In the genomic region with DNA sequence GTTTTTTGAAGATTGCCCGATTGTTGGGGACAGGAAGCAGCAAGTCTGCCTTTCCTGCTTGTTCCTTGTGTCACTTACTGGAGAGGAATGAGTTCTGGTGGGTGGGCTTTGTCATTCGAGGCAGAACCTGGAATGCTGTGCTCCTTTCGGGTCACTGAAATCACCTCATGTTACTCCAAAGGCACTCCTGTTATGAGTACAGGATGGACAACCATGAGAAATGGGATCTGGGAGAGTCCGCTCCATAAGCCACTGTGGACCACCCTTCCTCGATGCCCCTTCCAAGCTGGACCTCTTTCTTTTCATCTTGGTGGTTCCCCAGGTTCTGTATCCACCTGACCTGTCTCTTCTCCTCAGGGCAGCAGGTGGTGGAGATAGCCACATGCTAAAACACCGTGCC, we compare ENCODE assay signal across 21 mouse cellular contexts. TPM values are rescaled to one million over a fixed set of nuclear protein-coding genes. Genes with fewer than 3 reads are reported as not detected.
"Had no signal": no experiment of that assay in that cellular context is flagged by ENCODE, and none has a peak within 500 bp of the region (broad histone marks: within the 10 kb centered on the region; RNA-seq: fewer than 3 reads in every experiment).

No protein-coding gene starts in this region.

- H3K27ac ChIP-seq: limb, embryonic 15.5 days; liver, embryonic 12.5 days; midbrain, embryonic 13.5 days; neural tube, embryonic 12.5 days had no signal

- H3K36me3 ChIP-seq: limb, embryonic 15.5 days; liver, embryonic 12.5 days; midbrain, embryonic 13.5 days; neural tube, embryonic 12.5 days had no signal

- H3K9ac ChIP-seq: limb, embryonic 15.5 days; liver, embryonic 12.5 days; lung, embryonic 14.5 days; midbrain, embryonic 13.5 days; neural tube, embryonic 12.5 days had no signal

- DNase-seq: kidney, adult 11 months; kidney, adult 9 months; kidney, postnatal 10 days; left cerebral cortex, postnatal 4 days; lung, embryonic 14.5 days; lung, postnatal 10 days; lung, postnatal 4 days; right cerebral cortex, postnatal 14 days; thymus, postnatal 36 days had no signal

- H3K4me1 ChIP-seq: liver, embryonic 12.5 days had no signal

- H3K9me3 ChIP-seq: limb, embryonic 15.5 days; liver, embryonic 12.5 days; midbrain, embryonic 13.5 days; neural tube, embryonic 12.5 days had no signal

- ATAC-seq: liver, embryonic 12.5 days had no signal

RNA-seq across cellular contexts. Expression of a gene that starts 2.5 kb away (rescaled TPM):
- total RNA-seq: layer of hippocampus, adult 8-10 months; left cerebral cortex, postnatal 10 days; left cerebral cortex, postnatal 4 days; megakaryocyte, adult 5-6 weeks; neutrophil, adult 5-6 weeks had no signal
- polyA plus RNA-seq: liver, embryonic 12.5 days; liver, embryonic 16.5 days; midbrain, postnatal 0 days; small intestine, adult 2 months; stomach, embryonic 16.5 days had no signal
